Mouse (Mus musculus): ENCODE measurements around the gene Slc34a3.

GRCm38 (mm10) chr2:25196172-25196954 is 37.8 kb downstream of the Slc34a3 start, which contains the start of gene Tor4a:
- TF ChIP-seq CTCF (IDR thresholded peaks at IDR 0.05; ENCODE audit: control insufficient read depth, insufficient read depth, low read length), result no peak; the same call in 1 of the 2 replicates
- peak; percentile 57; the same call in 1 of the 2 replicates for TF ChIP-seq POLR2A (IDR thresholded peaks at IDR 0.05; ENCODE audit: borderline replicate concordance, control insufficient read depth, low read depth, low read length)

Data from bone marrow, adult 2 months (tissue).